In the genomic region with DNA sequence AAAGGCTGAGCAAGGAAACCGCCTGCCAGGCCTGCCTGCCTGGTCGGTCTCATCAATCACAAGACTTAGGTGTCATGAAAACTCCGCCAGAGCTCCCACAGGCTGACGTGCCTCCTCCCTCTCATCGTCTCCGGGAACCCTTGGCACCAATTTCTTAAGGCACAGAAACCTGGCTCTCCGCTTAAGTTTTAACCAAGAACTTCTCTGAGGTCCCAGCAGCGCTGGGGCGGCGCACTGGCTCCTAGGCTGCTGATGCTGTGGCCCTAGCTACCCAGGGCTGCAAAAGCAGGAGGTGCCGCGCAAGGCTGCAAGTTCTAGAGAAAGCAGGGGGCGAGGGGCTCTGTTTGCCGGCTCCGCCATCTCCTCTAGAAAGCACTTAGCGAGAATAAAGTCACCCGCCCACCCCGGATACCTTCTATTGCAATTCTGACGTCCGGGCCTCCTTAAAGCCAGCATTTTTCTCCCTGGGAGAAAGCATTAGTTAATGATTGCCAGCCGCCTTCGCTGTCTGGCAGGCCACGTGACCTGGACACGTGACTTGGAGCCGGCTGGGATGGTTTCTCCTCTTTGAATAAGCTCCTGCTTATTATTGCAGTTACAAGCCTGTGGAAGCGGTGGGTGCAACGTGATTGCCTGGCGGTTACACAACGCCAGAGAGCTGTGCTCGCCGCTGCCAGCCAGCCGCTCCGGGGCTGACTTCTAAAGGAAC, we compare ENCODE assay signal across 8 mouse cellular contexts. TPM values are rescaled to one million over a fixed set of nuclear protein-coding genes. Genes with fewer than 3 reads are reported as not detected.
DNase-seq lines count a peak whose midpoint lies in the region; ATAC-seq and TF ChIP-seq lines count a peak whose summit lies in the region.

A gene (minus strand): TSS at position 442 of the 709 bp plus-strand sequence.

- peak; percentile 92 for DNase-seq in 3134 (ENCODE audit: extremely low read depth, insufficient read length, low spot score)
- peak; percentile 98 for DNase-seq in brain, embryonic 14.5 days (ENCODE audit: low read depth)
- DNase-seq in liver = peak; percentile 84
- DNase-seq in monocyte, adult 2 months (ENCODE audit: low read depth in 1 of 2, low spot score in 2 of 2) = peak; percentile 40 to 50
- peak; percentile 67 to 69 for DNase-seq in spleen, postnatal 36 days (ENCODE audit: low spot score in 2 of 2)

- WGBS in heart, embryonic 11.5 days (ENCODE audit: insufficient replicate concordance) = under 1% methylated on average over 33 of the region's 33 CpGs
- WGBS in kidney, embryonic 16.5 days = under 1% methylated on average over 33 of the region's 33 CpGs

- H3K4me1 ChIP-seq in erythroblast, embryonic 14.5 days (ENCODE audit: control insufficient read depth) = peaks cover 23% of the 10 kb centered on the region
- peaks cover 9% of the 10 kb centered on the region; the same call in 1 of the 2 replicates for H3K4me1 ChIP-seq in heart, embryonic 11.5 days (ENCODE audit: control insufficient read depth, insufficient read depth, low read length)
- peaks cover 36% of the 10 kb centered on the region for H3K4me1 ChIP-seq in kidney, embryonic 16.5 days (ENCODE audit: insufficient read depth, low read length)

- no peaks in the 10 kb centered on the region for H3K27me3 ChIP-seq in erythroblast, embryonic 14.5 days (ENCODE audit: control insufficient read depth)
- no peaks in the 10 kb centered on the region for H3K27me3 ChIP-seq in heart, embryonic 11.5 days (ENCODE audit: control insufficient read depth, insufficient read depth, low read length)
- no peaks in the 10 kb centered on the region for H3K27me3 ChIP-seq in kidney, embryonic 16.5 days (ENCODE audit: insufficient read depth, low read length)

- peak within 1 kb of the TSS; percentile 83 for H3K4me2 ChIP-seq in heart, embryonic 11.5 days
- peak within 1 kb of the TSS; percentile 60 for H3K4me2 ChIP-seq in kidney, embryonic 16.5 days (replicated peaks; ENCODE audit: low read depth, low read length)

- ATAC-seq in heart, embryonic 11.5 days (replicated peaks; ENCODE audit: insufficient number of reproducible peaks, low FRiP score, low TSS enrichment) = peak; percentile 64; the same call in 1 of the 2 replicates
- peak; percentile 80 for ATAC-seq in kidney, embryonic 16.5 days (ENCODE audit: low FRiP score, low TSS enrichment)

- peak within 1 kb of the TSS; percentile 65 for H3K4me3 ChIP-seq in erythroblast, embryonic 14.5 days (replicated peaks)
- peak within 1 kb of the TSS; percentile 60 for H3K4me3 ChIP-seq in heart, embryonic 11.5 days (ENCODE audit: low read depth, low read length)
- H3K4me3 ChIP-seq in kidney, embryonic 16.5 days (ENCODE audit: low read length) = peak within 1 kb of the TSS; percentile 44

- no peaks in the 10 kb centered on the region; the same call in 1 of the 2 replicates for H3K36me3 ChIP-seq in erythroblast, embryonic 14.5 days (ENCODE audit: control insufficient read depth)
- H3K36me3 ChIP-seq in heart, embryonic 11.5 days (ENCODE audit: control insufficient read depth, insufficient read depth, low read length) = no peaks in the 10 kb centered on the region
- 0 out of 2 replicates have a peak, but pooled peaks cover 3% of the 10 kb centered on the region for H3K36me3 ChIP-seq in kidney, embryonic 16.5 days (ENCODE audit: insufficient read depth, low read length)

- peaks cover 11% of the 10 kb centered on the region; the same call in 1 of the 2 replicates for H3K9me3 ChIP-seq in erythroblast, embryonic 14.5 days (ENCODE audit: control insufficient read depth, low read length)
- no peaks in the 10 kb centered on the region for H3K9me3 ChIP-seq in heart, embryonic 11.5 days (replicated peaks; ENCODE audit: control insufficient read depth, low read length)
- H3K9me3 ChIP-seq in kidney, embryonic 16.5 days (ENCODE audit: low read length) = no peaks in the 10 kb centered on the region

- H3K9ac ChIP-seq in heart, embryonic 11.5 days (ENCODE audit: low read depth, low read length) = peak within 1 kb of the TSS; percentile 80
- H3K9ac ChIP-seq in kidney, embryonic 16.5 days (replicated peaks; ENCODE audit: low read length) = peak within 1 kb of the TSS; percentile 65

- no peak for TF ChIP-seq POLR2A in brain, embryonic 14.5 days (IDR thresholded peaks at IDR 0.05; ENCODE audit: borderline replicate concordance, extremely low read depth, insufficient read depth, insufficient read length, poor library complexity, severe bottlenecking)

- H3K27ac ChIP-seq in heart, embryonic 11.5 days (ENCODE audit: low read depth, low read length) = peak within 1 kb of the TSS; percentile 88
- H3K27ac ChIP-seq in kidney, embryonic 16.5 days (ENCODE audit: low read length) = peak within 1 kb of the TSS; percentile 92

- TF ChIP-seq CTCF in brain, embryonic 14.5 days (IDR thresholded peaks at IDR 0.05; ENCODE audit: borderline replicate concordance, extremely low read depth, insufficient read depth, insufficient read length) = no peak

RNA-seq across cellular contexts. Expression of the gene that starts here (rescaled TPM):
- polyA plus RNA-seq in brain, embryonic 14.5 days (2012; rRNA removed) = not detected in 2 replicates
- 0.36 and 0.93 TPM in 2 replicates for polyA plus RNA-seq in erythroblast, embryonic 14.5 days (2012)
- 2.5 TPM in 1 of 2 replicates, not detected in the other for polyA plus RNA-seq in heart, embryonic 11.5 days (2014; fragmentation: Nextera tagmentation; extraction: Ambion mirVana)
- 0.42 TPM in 1 of 2 replicates, not detected in the other for polyA plus RNA-seq in kidney, embryonic 16.5 days (2015; fragmentation: Nextera tagmentation; extraction: Ambion mirVana)

Comparison
In these comparisons a context has a peak if more than half of its experiments do, and no peak if none do; other contexts are left out.
1. Peak in every context shown above with its lines: DNase-seq, ATAC-seq, H3K4me3 ChIP-seq and H3K27ac ChIP-seq.
2. Peak in DNase-seq in brain, embryonic 14.5 days; RNA of the gene not detected or under 1 TPM.
3. Peak in ATAC-seq, H3K4me3 ChIP-seq, H3K27ac ChIP-seq, H3K9ac ChIP-seq and H3K4me2 ChIP-seq in kidney, embryonic 16.5 days; RNA of the gene not detected or under 1 TPM.
4. DNase-seq: peak in every context shown above with its lines; median percentile 98 in brain, embryonic 14.5 days; 92 in 3134; 84 in liver; 68 in spleen, postnatal 36 days; 45 in monocyte, adult 2 months.